Mouse (Mus musculus): ENCODE data around the gene Fam120c. TPM values are rescaled to one million over a fixed set of nuclear protein-coding genes. Genes with fewer than 3 reads are reported as not detected.

Fam120c gene
- 8.2 and 9.4 TPM in 2 replicates for polyA plus RNA-seq (2012; rRNA removed)

DNA sequence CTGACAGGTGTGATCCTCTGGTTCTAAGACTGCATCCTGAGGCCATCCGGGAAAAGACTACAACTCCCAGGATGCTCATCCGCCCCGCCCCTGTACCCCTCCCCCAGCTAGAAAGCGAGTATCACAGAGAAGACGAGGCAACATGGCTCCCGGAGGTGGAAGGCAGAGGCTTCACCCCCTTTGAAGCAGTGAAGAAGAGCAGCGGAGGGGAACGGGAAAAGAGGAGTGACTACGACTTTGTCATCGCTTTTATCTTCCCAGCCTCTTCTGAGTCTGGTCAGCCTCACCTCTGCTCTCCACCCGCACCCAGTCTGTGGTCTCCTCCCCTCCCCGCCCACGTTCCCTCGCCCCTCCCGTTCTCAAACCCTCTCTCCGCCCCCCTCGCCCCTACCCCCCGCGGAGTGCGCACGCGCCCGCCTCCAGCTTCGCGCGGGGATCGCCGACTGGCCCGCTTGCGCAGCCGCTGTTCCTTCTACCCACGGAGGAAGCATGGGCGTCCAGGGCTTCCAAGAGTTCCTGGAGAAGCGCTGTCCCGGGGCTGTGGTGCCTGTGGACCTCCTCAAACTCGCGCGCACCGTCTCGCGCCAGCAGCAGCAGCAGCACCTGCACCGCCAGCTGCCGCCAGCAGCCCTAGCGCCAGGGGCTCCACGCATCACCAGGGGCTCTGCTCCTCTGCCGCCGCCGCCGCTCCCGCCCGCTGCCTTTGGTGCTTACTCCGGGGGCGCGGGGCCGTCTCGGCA lies at the start of gene Fam120c:
TSS of gene Fam120c (plus strand) at position 415 of the 740 bp plus-strand sequence.

GRCm38 (mm10) chrX:151520458-151521322 lies 176.7 kb downstream of the Fam120c start, which contains the start of gene Phf8:
Phf8 (plus strand) TSS chrX:151520672.

Other genes starting within 250 kb of the Fam120c start
- 4.4 and 6.7 TPM in 2 replicates for gene Tsr2, start 247.6 kb upstream of the Fam120c start, polyA plus RNA-seq (2012; rRNA removed)
- 0.46 and 0.64 TPM in 2 replicates for gene Wnk3, start 146.1 kb upstream of the Fam120c start, polyA plus RNA-seq (2012; rRNA removed)
- gene Phf8, start 176.5 kb downstream of the Fam120c start, polyA plus RNA-seq (2012; rRNA removed): 6.8 and 9.4 TPM in 2 replicates